Mouse (Mus musculus) spleen, adult 2 months (tissue): ENCODE data around the gene Psat1. TPM values are rescaled to one million over a fixed set of nuclear protein-coding genes. Genes with fewer than 3 reads are reported as not detected.
A peak's percentile ranks its signal among the peaks of the same experiment; 100 is the strongest.

Experiments
- DNase-seq, 2 experiments: peaks; one replicate each; pipeline versions ENCODE4 v3.0.0 to v3.0.0-alpha.2; 2012 to 2021; ENCODE audit warnings: low spot score in 2 of 2, low read depth in 1 of 2
- H3K27ac ChIP-seq: fragments of 200-500 bp; 2 replicates; pipeline ENCODE4 v1.5.1; 2012; ENCODE audit warnings: low read length, inconsistent platforms; ENCODE audit not compliant: insufficient read depth
- H3K27me3 ChIP-seq: fragments of 200-500 bp; 2 replicates; pipeline ENCODE4 v1.6.1; 2012; ENCODE audit warnings: mild to moderate bottlenecking, moderate library complexity, low read length, inconsistent platforms; ENCODE audit not compliant: control insufficient read depth, insufficient read depth
- H3K36me3 ChIP-seq: fragments of 200-500 bp; 2 replicates; pipeline ENCODE4 v1.6.1; 2012; ENCODE audit warnings: mild to moderate bottlenecking, low read length, inconsistent platforms; ENCODE audit not compliant: control insufficient read depth, insufficient read depth
- H3K4me1 ChIP-seq: fragments of 200-500 bp; 2 replicates; pipeline ENCODE4 v1.6.1; 2011; ENCODE audit warnings: inconsistent platforms; ENCODE audit not compliant: control insufficient read depth, insufficient read depth, insufficient read length
- H3K4me3 ChIP-seq: fragments of 200-500 bp; 2 replicates; pipeline ENCODE4 v1.5.1; 2011; ENCODE audit warnings: mild to moderate bottlenecking, inconsistent platforms; ENCODE audit not compliant: insufficient read depth, insufficient read length; ENCODE audit errors: extremely low read depth
- CTCF ChIP-seq: fragments of 200-500 bp; IDR thresholded peaks from 2 replicates; pipeline ENCODE4 v1.5.1; 2011; ENCODE audit warnings: mild to moderate bottlenecking, inconsistent platforms; ENCODE audit not compliant: insufficient read depth, insufficient read length, insufficient replicate concordance; ENCODE audit errors: extremely low read depth
- POLR2A ChIP-seq: fragments of 200-500 bp; IDR thresholded peaks from 2 replicates; pipeline ENCODE4 v1.6.1; 2011; ENCODE audit warnings: low read depth, low read length, inconsistent platforms
- WGBS: fragments of 180-500 bp; shearing (Covaris S2); methylation state at CpG from one replicate; pipeline ENCODE4 v1.1.7; 2018; 5-methylcytosine and 5-hydroxymethylcytosine counted together
- polyA plus RNA-seq: library from polyadenylated mRNA; depleted of rRNA; stranded (reverse); fragments of >200 nt; gene quantifications from 2 replicates; pipeline ENCODE4 v1.2.3, GENCODE M21; 2012; rRNA removed

Gene Psat1
- polyA plus RNA-seq = 5.4 TPM in 2 replicates

DNA sequence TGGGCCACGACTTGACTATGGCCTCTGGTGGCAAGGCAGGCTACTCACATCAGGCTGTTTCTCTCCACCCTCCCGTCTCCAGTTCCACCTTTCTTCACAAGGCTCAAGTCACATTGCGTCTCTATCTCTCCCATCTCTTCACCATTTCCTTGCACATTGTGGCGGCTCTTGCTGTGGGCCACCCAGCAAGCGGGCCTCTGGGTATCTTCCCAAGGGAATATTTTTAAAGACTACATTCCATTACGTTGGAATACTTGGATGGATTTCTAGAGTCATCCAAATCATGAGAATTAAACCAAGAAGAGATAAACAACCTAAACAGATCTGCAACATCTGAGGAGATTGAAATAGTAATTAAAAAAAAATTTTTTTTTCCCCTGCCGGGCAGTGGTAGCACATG, at the start of gene Psat1:
TSS of gene Psat1 (minus strand) at position 101 of the 400 bp plus-strand sequence.
- WGBS = 83% methylated on average over 7 of the region's 7 CpGs
- H3K4me1 ChIP-seq = no peaks in the 10 kb centered on the region
- H3K27ac ChIP-seq = no peak within 1 kb of the TSS
- TF ChIP-seq POLR2A (no peak), CTCF (no peak)
- H3K36me3 ChIP-seq = no peaks in the 10 kb centered on the region
- no peak for DNase-seq
- no peaks in the 10 kb centered on the region for H3K27me3 ChIP-seq
- no peak within 1 kb of the TSS for H3K4me3 ChIP-seq

- TF ChIP-seq CTCF (no peak), POLR2A (no peak)
- no peak for DNase-seq
- H3K27me3 ChIP-seq = no peaks in the 10 kb centered on the region
- 65% methylated on average over 1 of the region's 1 CpGs for WGBS
- H3K4me3 ChIP-seq = no peak overlapping the region
- 0 out of 2 replicates have a peak, but pooled peaks cover 4% of the 10 kb centered on the region for H3K4me1 ChIP-seq
- no peaks in the 10 kb centered on the region for H3K36me3 ChIP-seq
- H3K27ac ChIP-seq = no peak overlapping the region
Observed at GRCm38 (mm10) chr19:15990102-15990501, 43.0 kb upstream of the Psat1 start.

- 27% methylated on average over 10 of the region's 10 CpGs for WGBS
- DNase-seq = no peak
- Histone ChIP-seq H3K36me3 (no peaks in the 10 kb centered on the region), H3K4me3 (peak overlapping the region; percentile 81), H3K4me1 (peaks cover 4% of the 10 kb centered on the region; the same call in 1 of the 2 replicates), H3K27ac (peak overlapping the region; percentile 24), H3K27me3 (no peaks in the 10 kb centered on the region)
- no peak for TF ChIP-seq POLR2A
- TF ChIP-seq CTCF = no peak
Observed at GRCm38 (mm10) chr19:15985172-15985713, 38.1 kb upstream of the Psat1 start.

- peak; percentile 82 to 88 for DNase-seq
- WGBS = 1% methylated on average over 88 of the region's 88 CpGs
- TF ChIP-seq POLR2A (no peak), CTCF (no peak)
- H3K4me3 ChIP-seq = peak within 1 kb of the TSS; percentile 81
- no peaks in the 10 kb centered on the region for H3K36me3 ChIP-seq
- H3K4me1 ChIP-seq = peaks cover 4% of the 10 kb centered on the region; the same call in 1 of the 2 replicates
- no peaks in the 10 kb centered on the region for H3K27me3 ChIP-seq
- H3K27ac ChIP-seq = peak within 1 kb of the TSS; percentile 35
Observed at GRCm38 (mm10) chr19:15984449-15985171, 37.5 kb upstream of the Psat1 start, which contains the start of gene Cep78. Gene Cep78 (minus strand): TSS chr19:15984989.

- H3K4me3 ChIP-seq = no peak overlapping the region; the same call in 1 of the 2 replicates
- WGBS = 69% methylated on average over 15 of the region's 15 CpGs
- TF ChIP-seq CTCF = no peak
- TF ChIP-seq POLR2A = no peak
Observed at GRCm38 (mm10) chr19:15983739-15984344, 36.7 kb upstream of the Psat1 start.

GRCm38 (mm10) chr19:15982926-15983738, 36.0 kb upstream of the Psat1 start:
- 83% methylated on average over 10 of the region's 10 CpGs for WGBS
- TF ChIP-seq POLR2A (no peak), CTCF (no peak)
- no peak for DNase-seq

More at GRCm38 (mm10) chr19:15983739-15984344, 36.7 kb upstream of the Psat1 start:
- Histone ChIP-seq H3K4me1 (peaks cover 4% of the 10 kb centered on the region; the same call in 1 of the 2 replicates), H3K36me3 (no peaks in the 10 kb centered on the region), H3K27ac (no peak overlapping the region), H3K27me3 (no peaks in the 10 kb centered on the region)
- DNase-seq = no peak

More at GRCm38 (mm10) chr19:15982926-15983738, 36.0 kb upstream of the Psat1 start:
- no peaks in the 10 kb centered on the region for H3K27me3 ChIP-seq
- H3K4me1 ChIP-seq = peaks cover 4% of the 10 kb centered on the region; the same call in 1 of the 2 replicates
- H3K4me3 ChIP-seq = no peak overlapping the region
- H3K36me3 ChIP-seq = no peaks in the 10 kb centered on the region
- H3K27ac ChIP-seq = no peak overlapping the region
